Mouse (Mus musculus) G1E (cell line): ENCODE data around the gene Rbm5. TPM values are rescaled to one million over a fixed set of nuclear protein-coding genes. Genes with fewer than 3 reads are reported as not detected.
A peak's percentile ranks its signal among the peaks of the same experiment; 100 is the strongest.

Experiments used
- ATAC-seq: 2 replicates; pipeline ENCODE4 v1.8.0; 2016; ENCODE audit warnings: mild to moderate bottlenecking; ENCODE audit not compliant: insufficient number of reproducible peaks, poor library complexity, low FRiP score, severe bottlenecking; ENCODE audit errors: extremely low read depth
- DNase-seq: peaks from one replicate; pipeline ENCODE4 v3.0.0; 2012; ENCODE audit warnings: low spot score
- H3K27me3 ChIP-seq: 2 replicates; pipeline ENCODE4 v1.6.1; 2012; ENCODE audit warnings: mild to moderate bottlenecking, low read length, inconsistent platforms; ENCODE audit not compliant: insufficient read depth
- H3K36me3 ChIP-seq: replicated peaks from 2 replicates; pipeline ENCODE3; 2012; ENCODE audit warnings: mild to moderate bottlenecking, inconsistent platforms
- H3K4me1 ChIP-seq: 2 replicates; pipeline ENCODE4 v1.6.1; 2012; ENCODE audit warnings: low read depth, low read length, inconsistent platforms, mixed read lengths; ENCODE audit not compliant: insufficient read depth
- H3K4me3 ChIP-seq: 2 replicates; pipeline ENCODE4 v1.5.1; 2012; ENCODE audit warnings: low read depth, mild to moderate bottlenecking, inconsistent platforms, low read length, moderate library complexity, mixed read lengths
- H3K9me3 ChIP-seq: replicated peaks from 2 replicates; pipeline ENCODE4 v1.6.1; 2012; ENCODE audit warnings: inconsistent platforms
- CTCF ChIP-seq: IDR thresholded peaks from 2 replicates; pipeline ENCODE4 v1.5.1; 2012; ENCODE audit warnings: low read depth, low read length, inconsistent platforms, mixed read lengths
- GATA1 ChIP-seq: IDR thresholded peaks from 2 replicates; pipeline ENCODE4 v1.6.1; 2012; ENCODE audit warnings: borderline replicate concordance, low read length, inconsistent platforms, mixed read lengths
- GATA2 ChIP-seq: IDR thresholded peaks from 2 replicates; pipeline ENCODE4 v1.6.1; 2012; ENCODE audit warnings: low read depth, low read length, inconsistent platforms, borderline replicate concordance
- POLR2AphosphoS5 ChIP-seq: IDR thresholded peaks from 2 replicates; pipeline ENCODE4 v1.6.1; 2012; ENCODE audit warnings: low read depth, low read length, inconsistent platforms; ENCODE audit not compliant: insufficient replicate concordance
- TAL1 ChIP-seq: conservative IDR thresholded peaks from 2 replicates; pipeline ENCODE4 v1.6.1; 2012; ENCODE audit warnings: low read depth, low read length, inconsistent platforms, mixed read lengths
- polyA plus RNA-seq: library from polyadenylated mRNA; stranded (reverse); fragments of >175 nt; gene quantifications from 2 replicates; pipeline ENCODE4 v1.2.3, GENCODE M21; 2012
- total RNA-seq, 2 experiments: library from RNA; stranded (forward) in 1 of 2; stranded (reverse) in 1 of 2; fragments of 200-1000 nt in 1 of 2; fragments of >200 nt in 1 of 2; fragmentation: Nextera tagmentation in 1 of 2; gene quantifications; 2 replicates each; pipeline ENCODE4 v1.2.3; 2014 to 2017

Rbm5 gene
- total RNA-seq (2014; fragmentation: Nextera tagmentation) (355 and 467 TPM in 2 replicates), total RNA-seq (2017) (261 and 271 TPM in 2 replicates), polyA plus RNA-seq (14.3 and 23.4 TPM in 2 replicates)

GRCm38 (mm10) chr9:107770374-107771290 is at the start of gene Rbm5:
TSS of gene Rbm5 (minus strand) at chr9:107770996.
- TF ChIP-seq TAL1 (no peak), POLR2AphosphoS5 (no peak), CTCF (no peak), GATA1 (no peak), GATA2 (no peak)
- no peaks in the 10 kb centered on the region for H3K9me3 ChIP-seq
- peaks cover 26% of the 10 kb centered on the region for H3K4me1 ChIP-seq
- H3K4me3 ChIP-seq: peak within 1 kb of the TSS; percentile 94
- peaks cover 67% of the 10 kb centered on the region for H3K36me3 ChIP-seq
- DNase-seq (peak; percentile 98), ATAC-seq (peak; percentile 99)
- H3K27me3 ChIP-seq: no peaks in the 10 kb centered on the region

GRCm38 (mm10) chr9:107812132-107812531 is 41.3 kb upstream of the Rbm5 start:
- H3K9me3 ChIP-seq: no peaks in the 10 kb centered on the region
- H3K4me1 ChIP-seq: peaks cover 2% of the 10 kb centered on the region; the same call in 1 of the 2 replicates
- TF ChIP-seq CTCF (no peak), GATA1 (no peak), GATA2 (no peak), TAL1 (no peak), POLR2AphosphoS5 (no peak)
- no peak for DNase-seq
- no peak overlapping the region for H3K4me3 ChIP-seq
- peaks cover 67% of the 10 kb centered on the region for H3K36me3 ChIP-seq
- ATAC-seq: no peak
- no peaks in the 10 kb centered on the region for H3K27me3 ChIP-seq

- H3K4me1 ChIP-seq: peaks cover 2% of the 10 kb centered on the region; the same call in 1 of the 2 replicates
- DNase-seq (no peak), ATAC-seq (no peak)
- peaks cover 61% of the 10 kb centered on the region for H3K36me3 ChIP-seq
- H3K9me3 ChIP-seq: no peaks in the 10 kb centered on the region
- TF ChIP-seq CTCF (no peak), GATA1 (no peak), POLR2AphosphoS5 (no peak), TAL1 (no peak), GATA2 (no peak)
- no peaks in the 10 kb centered on the region for H3K27me3 ChIP-seq
- no peak overlapping the region for H3K4me3 ChIP-seq
Measured at GRCm38 (mm10) chr9:107810985-107811384, 40.2 kb upstream of the Rbm5 start.

GRCm38 (mm10) chr9:107791714-107792113 is 20.9 kb upstream of the Rbm5 start:
- Histone ChIP-seq H3K36me3 (peaks cover 76% of the 10 kb centered on the region), H3K27me3 (no peaks in the 10 kb centered on the region), H3K9me3 (no peaks in the 10 kb centered on the region), H3K4me3 (no peak overlapping the region), H3K4me1 (no peaks in the 10 kb centered on the region)
- DNase-seq (no peak), ATAC-seq (no peak)
- TF ChIP-seq CTCF: no peak
- no peak for TF ChIP-seq TAL1
- no peak for TF ChIP-seq GATA1
- TF ChIP-seq GATA2: no peak
- TF ChIP-seq POLR2AphosphoS5: no peak

- no peaks in the 10 kb centered on the region for H3K27me3 ChIP-seq
- ATAC-seq (no peak), DNase-seq (no peak)
- TF ChIP-seq CTCF (no peak), GATA1 (no peak), POLR2AphosphoS5 (no peak), GATA2 (no peak), TAL1 (no peak)
- peaks cover 79% of the 10 kb centered on the region for H3K36me3 ChIP-seq
- H3K4me3 ChIP-seq: no peak overlapping the region
- no peaks in the 10 kb centered on the region for H3K4me1 ChIP-seq
- no peaks in the 10 kb centered on the region for H3K9me3 ChIP-seq
Measured at GRCm38 (mm10) chr9:107782536-107783203, 11.9 kb upstream of the Rbm5 start.

GRCm38 (mm10) chr9:107776809-107777208 is 6.0 kb upstream of the Rbm5 start:
- Histone ChIP-seq H3K4me3 (no peak overlapping the region), H3K9me3 (no peaks in the 10 kb centered on the region), H3K36me3 (peaks cover 80% of the 10 kb centered on the region), H3K27me3 (no peaks in the 10 kb centered on the region), H3K4me1 (peaks cover 3% of the 10 kb centered on the region)
- ATAC-seq (no peak), DNase-seq (no peak)
- TF ChIP-seq CTCF (no peak), GATA1 (no peak), TAL1 (no peak), GATA2 (no peak), POLR2AphosphoS5 (no peak)
